Mouse (Mus musculus) embryonic facial prominence, embryonic 12.5 days (tissue): Measurements from ENCODE around the gene Spata25. TPM values are rescaled to one million over a fixed set of nuclear protein-coding genes. Genes with fewer than 3 reads are reported as not detected.

Source experiments
- ATAC-seq: fragments of 200-750 bp; cut with Nextera tagmentation; 2 replicates; pipeline ENCODE4 v1.8.0; 2017; ENCODE audit not compliant: insufficient number of reproducible peaks, insufficient read depth, low FRiP score, low TSS enrichment
- H3K27ac ChIP-seq: fragments of 300-500 bp; sonication (generic); 2 replicates; pipeline ENCODE4 v1.5.1; 2016; ENCODE audit warnings: mild to moderate bottlenecking
- H3K27me3 ChIP-seq: fragments of 300-500 bp; sonication (generic); 2 replicates; pipeline ENCODE4 v1.6.1; 2016; ENCODE audit warnings: mild to moderate bottlenecking, moderate library complexity
- H3K36me3 ChIP-seq: fragments of 300-500 bp; sonication (generic); 2 replicates; pipeline ENCODE4 v1.6.1; 2016; ENCODE audit warnings: mild to moderate bottlenecking
- H3K4me1 ChIP-seq: fragments of 300-500 bp; sonication (generic); 2 replicates; pipeline ENCODE4 v1.6.1; 2016
- H3K4me2 ChIP-seq: fragments of 300-500 bp; sonication (generic); replicated peaks from 2 replicates; pipeline ENCODE4 v1.6.1; 2016; ENCODE audit warnings: mild to moderate bottlenecking, moderate library complexity
- H3K4me3 ChIP-seq: fragments of 300-500 bp; sonication (generic); 2 replicates; pipeline ENCODE4 v1.5.1; 2016; ENCODE audit warnings: mild to moderate bottlenecking
- H3K9ac ChIP-seq: fragments of 300-500 bp; sonication (generic); 2 replicates; pipeline ENCODE4 v1.6.1; 2016; ENCODE audit warnings: mild to moderate bottlenecking, moderate library complexity
- H3K9me3 ChIP-seq: fragments of 300-500 bp; sonication (generic); 2 replicates; pipeline ENCODE4 v1.6.1; 2016; ENCODE audit warnings: mild to moderate bottlenecking, moderate library complexity
- WGBS: fragments of 180-500 bp; shearing (Covaris S2); methylation state at CpG from one replicate; pipeline ENCODE4 v1.1.7; 2016; 5-methylcytosine and 5-hydroxymethylcytosine counted together
- polyA plus RNA-seq: library from polyadenylated mRNA; unstranded; fragments of >200 nt; fragmentation: Nextera tagmentation; extraction: Ambion mirVana; gene quantifications from 2 replicates; pipeline ENCODE4 v1.2.1, GENCODE M21; 2016

Spata25 gene
- polyA plus RNA-seq, 1 experiment from 2014 or later: 0.22 TPM

DNA sequence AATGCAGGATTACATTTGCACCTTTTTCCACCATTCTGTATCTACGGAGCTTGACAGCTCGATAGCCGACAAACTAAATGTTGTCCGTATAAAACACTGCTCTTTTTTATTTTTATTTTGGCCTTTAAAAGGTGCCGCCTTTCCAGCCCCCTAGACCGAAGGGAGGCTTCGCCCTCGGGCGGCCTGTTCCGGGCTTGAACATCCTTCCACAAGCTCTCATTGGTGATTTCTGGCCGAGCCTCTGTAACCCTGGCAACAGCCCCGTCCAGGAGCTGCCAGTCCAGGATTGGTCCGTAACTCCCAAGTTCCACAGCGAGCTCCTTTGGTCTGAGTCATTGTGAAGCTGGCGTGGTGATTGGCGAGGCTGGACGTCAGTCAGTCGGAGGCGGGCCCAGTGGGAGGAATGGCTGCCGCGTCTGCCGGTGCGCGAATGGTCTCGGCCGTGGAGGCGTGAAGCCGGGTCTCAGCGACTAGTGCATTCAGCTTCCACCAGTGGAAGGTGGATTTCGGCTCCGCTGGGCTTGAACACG lies 5.6 kb downstream of the Spata25 start, which contains the start of gene Zswim1:
Zswim1 (plus strand) TSS at position 51 of the 530 bp plus-strand sequence.
- H3K9ac ChIP-seq: peak within 1 kb of the TSS; percentile 61
- H3K4me2 ChIP-seq: peak within 1 kb of the TSS; percentile 52
- H3K36me3 ChIP-seq: peaks cover 41% of the 10 kb centered on the region
- H3K4me1 ChIP-seq: peaks cover 8% of the 10 kb centered on the region; the same call in 1 of the 2 replicates
- no peaks in the 10 kb centered on the region for H3K27me3 ChIP-seq
- H3K27ac ChIP-seq: peak within 1 kb of the TSS; percentile 84
- ATAC-seq: peak; percentile 99
- H3K9me3 ChIP-seq: no peaks in the 10 kb centered on the region
- H3K4me3 ChIP-seq: peak within 1 kb of the TSS; percentile 71
- WGBS: 1% methylated on average over 32 of the region's 32 CpGs

DNA sequence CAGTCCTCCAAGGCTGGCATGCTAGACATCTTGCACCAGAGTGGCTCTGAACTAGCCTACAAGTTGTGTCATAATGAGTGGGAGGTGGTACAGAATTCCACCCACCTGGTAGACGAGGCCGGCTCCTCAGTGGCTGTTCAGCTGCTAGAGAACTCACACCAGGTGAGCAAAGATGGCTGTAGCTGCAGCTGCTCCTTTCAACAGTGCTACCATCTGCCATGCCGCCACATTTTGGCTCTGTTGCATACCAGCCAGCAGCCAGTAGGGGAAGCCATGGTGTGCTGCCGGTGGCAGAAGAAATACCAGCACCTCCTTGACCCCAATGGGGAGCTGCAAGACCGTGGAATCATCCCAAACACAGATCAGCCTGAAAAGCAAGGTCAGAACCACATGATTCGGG lies 7.3 kb downstream of the Spata25 start:
- Histone ChIP-seq H3K27ac (no peak overlapping the region), H3K4me2 (no peak overlapping the region), H3K36me3 (peaks cover 25% of the 10 kb centered on the region), H3K4me1 (peaks cover 11% of the 10 kb centered on the region; the same call in 1 of the 2 replicates), H3K9me3 (no peaks in the 10 kb centered on the region), H3K9ac (no peak overlapping the region), H3K4me3 (no peak overlapping the region), H3K27me3 (no peaks in the 10 kb centered on the region)
- ATAC-seq: no peak
- 90% methylated on average over 6 of the region's 6 CpGs for WGBS

DNA sequence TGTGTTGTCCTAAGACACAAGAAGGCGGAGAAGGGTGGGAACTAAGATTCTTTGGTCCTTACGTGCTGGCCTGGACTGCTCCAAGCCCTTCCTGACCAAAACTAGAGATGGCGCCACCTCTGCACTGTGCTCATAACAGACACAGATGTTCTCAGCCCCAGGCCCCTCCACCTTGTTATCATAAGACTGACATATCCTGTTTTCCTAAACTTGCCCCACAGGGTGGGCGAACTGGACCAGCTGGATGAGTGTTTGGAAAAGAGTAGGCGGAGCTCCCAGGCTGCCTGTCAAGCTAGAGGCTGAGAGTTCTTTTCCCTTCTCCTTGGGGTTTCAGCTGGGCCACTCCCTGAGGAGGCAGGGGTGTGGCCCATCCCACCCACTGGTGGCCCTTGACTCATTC lies 10.6 kb downstream of the Spata25 start:
- Histone ChIP-seq H3K9me3 (no peaks in the 10 kb centered on the region), H3K27me3 (no peaks in the 10 kb centered on the region), H3K4me3 (no peak overlapping the region), H3K36me3 (0 out of 2 replicates have a peak, but pooled peaks cover 10% of the 10 kb centered on the region), H3K9ac (no peak overlapping the region), H3K4me1 (0 out of 2 replicates have a peak, but pooled peaks cover 4% of the 10 kb centered on the region), H3K4me2 (no peak overlapping the region), H3K27ac (no peak overlapping the region)
- ATAC-seq: no peak
- WGBS: 54% methylated on average over 5 of the region's 5 CpGs

DNA sequence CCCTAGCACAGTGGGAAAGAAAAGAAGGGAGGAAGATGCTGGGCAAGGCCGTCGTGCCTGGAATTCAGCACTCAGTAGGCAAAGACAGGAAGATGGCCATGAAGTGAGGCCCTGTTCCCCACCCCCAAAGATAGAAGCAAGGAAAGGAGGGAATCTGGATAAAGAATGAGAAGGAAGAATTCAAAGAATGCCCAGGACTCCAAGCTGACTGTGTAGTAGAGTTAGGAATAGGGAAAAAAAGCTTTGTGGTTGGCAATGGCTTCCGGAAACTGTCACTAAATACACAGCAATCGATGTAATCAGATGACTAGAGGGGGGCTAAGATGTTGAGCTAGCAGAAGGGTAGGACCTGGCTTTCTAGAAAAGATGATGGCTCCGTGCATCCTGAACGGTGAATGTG lies 11.1 kb downstream of the Spata25 start:
- 85% methylated on average over 6 of the region's 6 CpGs for WGBS
- H3K4me2 ChIP-seq: no peak overlapping the region
- no peak overlapping the region for H3K4me3 ChIP-seq
- no peaks in the 10 kb centered on the region for H3K9me3 ChIP-seq
- H3K27me3 ChIP-seq: no peaks in the 10 kb centered on the region
- 0 out of 2 replicates have a peak, but pooled peaks cover 4% of the 10 kb centered on the region for H3K4me1 ChIP-seq
- H3K27ac ChIP-seq: no peak overlapping the region
- ATAC-seq: no peak
- 0 out of 2 replicates have a peak, but pooled peaks cover 10% of the 10 kb centered on the region for H3K36me3 ChIP-seq
- no peak overlapping the region for H3K9ac ChIP-seq

DNA sequence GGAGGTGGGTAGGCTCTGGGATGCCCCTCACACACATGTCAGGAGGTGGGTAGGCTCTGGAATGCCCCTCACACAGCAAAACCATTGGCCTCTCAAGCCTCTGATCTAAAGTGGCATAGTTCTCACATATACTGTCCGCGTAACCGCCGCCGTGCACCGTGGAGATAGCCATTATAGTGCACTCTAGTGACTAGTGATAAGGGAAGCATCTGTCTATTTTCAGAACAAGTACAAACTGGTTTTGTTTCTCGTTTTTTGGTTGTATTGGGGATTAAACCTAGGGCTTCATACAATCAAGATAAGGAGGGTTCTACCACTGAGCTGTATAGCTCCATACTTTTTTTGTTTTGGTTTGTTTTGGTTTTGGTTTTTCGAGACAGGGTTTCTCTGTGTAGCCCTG lies 12.5 kb downstream of the Spata25 start:
- Histone ChIP-seq H3K27ac (no peak overlapping the region), H3K4me3 (no peak overlapping the region), H3K9me3 (no peaks in the 10 kb centered on the region), H3K4me2 (no peak overlapping the region), H3K4me1 (0 out of 2 replicates have a peak, but pooled peaks cover 4% of the 10 kb centered on the region), H3K36me3 (0 out of 2 replicates have a peak, but pooled peaks cover 4% of the 10 kb centered on the region), H3K9ac (no peak overlapping the region), H3K27me3 (no peaks in the 10 kb centered on the region)
- WGBS: 91% methylated on average over 8 of the region's 8 CpGs
- ATAC-seq: no peak

DNA sequence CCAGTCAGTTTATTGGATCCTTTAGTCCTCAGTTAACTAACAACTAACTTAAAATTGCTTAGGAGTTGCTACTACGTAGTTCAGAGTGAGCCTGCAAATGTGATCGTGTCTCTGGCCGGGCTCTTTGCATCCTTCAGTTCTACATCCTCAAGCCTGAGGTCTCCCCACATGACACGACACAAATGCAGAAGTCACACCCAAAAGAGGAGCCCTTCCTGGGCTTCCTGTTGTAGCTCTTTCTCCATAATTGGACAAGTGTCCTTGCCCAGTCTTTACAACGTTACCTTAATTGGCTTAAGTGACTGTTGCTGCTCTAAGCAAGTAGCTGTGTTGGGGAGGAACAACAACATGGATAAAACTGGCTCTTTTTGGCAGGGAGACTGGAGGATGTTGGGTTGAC lies 13.0 kb downstream of the Spata25 start:
- H3K4me3 ChIP-seq: no peak overlapping the region
- ATAC-seq: no peak
- no peak overlapping the region for H3K27ac ChIP-seq
- 90% methylated on average over 5 of the region's 5 CpGs for WGBS
- H3K27me3 ChIP-seq: no peaks in the 10 kb centered on the region
- H3K9me3 ChIP-seq: no peaks in the 10 kb centered on the region
- 0 out of 2 replicates have a peak, but pooled peaks cover 4% of the 10 kb centered on the region for H3K4me1 ChIP-seq
- 0 out of 2 replicates have a peak, but pooled peaks cover 2% of the 10 kb centered on the region for H3K36me3 ChIP-seq
- H3K9ac ChIP-seq: no peak overlapping the region
- H3K4me2 ChIP-seq: no peak overlapping the region

DNA sequence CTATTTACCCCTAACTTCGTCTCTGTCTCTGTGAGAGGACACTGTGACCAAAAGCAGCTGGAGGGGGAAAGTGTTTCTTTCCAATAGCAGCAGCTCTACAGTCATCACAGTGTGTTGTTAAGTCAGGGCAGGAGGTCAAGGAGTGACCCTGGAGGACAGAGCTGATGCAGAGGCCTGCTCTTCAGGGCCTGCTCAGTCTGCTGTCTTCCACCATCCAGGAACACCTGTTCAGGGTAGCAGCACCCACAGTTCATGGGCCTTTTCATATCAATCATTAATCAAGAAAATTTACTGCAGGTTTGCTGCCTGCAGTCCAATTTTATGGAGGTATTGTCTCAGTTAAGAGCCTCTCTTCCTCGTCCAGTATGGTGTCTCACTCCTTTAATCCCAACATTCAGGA lies 14.8 kb downstream of the Spata25 start:
- Histone ChIP-seq H3K4me3 (no peak overlapping the region), H3K27me3 (no peaks in the 10 kb centered on the region), H3K9me3 (no peaks in the 10 kb centered on the region), H3K36me3 (peaks cover 7% of the 10 kb centered on the region; the same call in 1 of the 2 replicates), H3K4me1 (0 out of 2 replicates have a peak, but pooled peaks cover 4% of the 10 kb centered on the region), H3K9ac (no peak overlapping the region), H3K4me2 (no peak overlapping the region), H3K27ac (no peak overlapping the region)
- ATAC-seq: no peak
- 72% methylated on average over 2 of the region's 2 CpGs for WGBS

DNA sequence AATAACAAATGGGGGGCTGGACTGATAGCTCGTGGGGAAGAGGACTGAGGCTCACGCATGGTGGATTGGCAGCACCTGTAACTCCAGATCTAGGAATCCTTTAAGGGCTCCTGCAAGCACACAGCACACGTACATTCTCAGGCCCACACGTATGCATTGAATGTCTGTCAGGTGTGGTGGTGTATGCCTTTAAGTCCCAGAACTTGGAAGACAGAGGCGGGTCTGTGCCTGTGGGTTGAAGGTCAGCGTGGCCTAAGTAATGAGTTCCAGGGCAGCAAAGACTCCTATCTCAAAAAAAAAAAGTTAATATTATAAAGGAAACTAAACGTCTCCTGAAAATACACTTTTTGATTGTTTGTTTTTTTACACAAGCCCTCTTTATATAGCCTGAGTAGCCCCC lies 21.7 kb downstream of the Spata25 start:
- no peak for ATAC-seq
- H3K27me3 ChIP-seq: no peaks in the 10 kb centered on the region

DNA sequence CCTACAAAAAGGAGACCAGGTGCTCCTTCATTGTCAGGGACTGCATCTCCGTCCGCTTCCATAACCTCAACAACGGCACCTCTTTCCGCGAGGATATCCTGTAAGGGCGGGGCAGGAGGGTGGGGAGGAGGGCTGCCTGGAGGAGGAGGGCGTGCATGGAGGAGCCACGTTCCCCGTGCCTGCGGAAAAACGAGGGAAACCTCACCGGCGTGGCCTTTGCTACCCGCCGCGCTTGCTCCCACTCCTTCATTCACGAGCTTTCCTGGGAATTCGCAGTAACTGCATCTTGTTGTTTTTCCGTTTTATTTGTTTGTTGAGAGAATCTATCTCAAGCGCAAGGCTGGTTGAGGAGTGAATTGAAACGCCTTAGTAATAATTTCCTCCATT lies 23.0 kb downstream of the Spata25 start:
- Histone ChIP-seq H3K27ac (peak overlapping the region; percentile 75), H3K27me3 (no peaks in the 10 kb centered on the region), H3K4me2 (peak overlapping the region; percentile 86), H3K36me3 (peaks cover 21% of the 10 kb centered on the region), H3K9me3 (no peaks in the 10 kb centered on the region), H3K9ac (peak overlapping the region; percentile 63), H3K4me3 (peak overlapping the region; percentile 70), H3K4me1 (peaks cover 13% of the 10 kb centered on the region; the same call in 1 of the 2 replicates)
- WGBS: 2% methylated on average over 21 of the region's 21 CpGs
- peak; percentile 32 for ATAC-seq

More for the DNA sequence above, 21.7 kb downstream of the Spata25 start:
- no peak overlapping the region for H3K4me2 ChIP-seq
- H3K4me3 ChIP-seq: no peak overlapping the region
- H3K27ac ChIP-seq: no peak overlapping the region
- WGBS: 69% methylated on average over 7 of the region's 7 CpGs
- no peak overlapping the region for H3K9ac ChIP-seq
- peaks cover 13% of the 10 kb centered on the region for H3K36me3 ChIP-seq
- peaks cover 13% of the 10 kb centered on the region; the same call in 1 of the 2 replicates for H3K4me1 ChIP-seq
- no peaks in the 10 kb centered on the region for H3K9me3 ChIP-seq

DNA sequence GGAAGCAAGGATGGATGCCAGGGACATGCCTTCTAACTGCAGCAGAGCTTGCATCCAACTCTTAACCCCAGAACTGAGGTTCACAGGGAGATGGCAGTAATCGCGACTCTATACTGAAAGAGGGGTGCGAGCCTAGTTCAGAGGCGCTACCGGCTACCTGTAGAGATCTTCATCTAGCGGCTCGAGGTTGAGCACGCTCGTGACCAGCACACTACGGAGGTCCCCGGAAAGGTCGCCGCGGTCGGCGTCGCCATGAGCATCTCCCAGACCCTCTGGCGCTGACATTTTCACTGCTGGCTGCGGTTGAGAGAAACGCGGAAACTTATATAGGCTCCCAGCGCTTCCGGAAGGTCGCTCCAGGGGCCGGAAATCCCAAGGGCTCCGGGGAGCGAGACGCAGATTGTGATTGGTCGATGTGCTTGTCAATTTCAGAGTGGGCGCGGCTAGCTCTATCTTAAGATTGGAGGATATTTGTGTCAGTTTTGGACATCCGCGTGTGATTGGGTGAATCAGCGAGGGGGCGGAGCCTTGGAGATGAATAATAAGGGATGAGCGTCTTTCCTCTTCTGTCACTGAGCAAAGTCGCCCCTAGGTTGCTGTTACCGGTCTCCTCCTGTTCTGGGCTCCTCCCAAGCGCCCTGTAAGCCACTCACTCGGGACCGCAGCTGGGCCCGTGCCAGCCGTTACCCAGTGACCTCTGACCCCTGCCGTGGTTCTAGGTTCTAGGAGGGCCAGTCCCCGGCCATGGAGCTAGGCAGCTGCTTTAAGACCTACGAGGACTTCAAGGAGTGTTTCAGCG lies 23.6 kb downstream of the Spata25 start, which contains the start of the genes Acot8 and Zswim3:
Acot8 (minus strand) TSS at position 350 of the 799 bp plus-strand sequence.
Zswim3 (plus strand) TSS at position 566 of the 799 bp plus-strand sequence.
- Histone ChIP-seq H3K4me1 (peaks cover 13% of the 10 kb centered on the region; the same call in 1 of the 2 replicates), H3K4me3 (peak within 1 kb of the TSS; percentile 70), H3K4me2 (peak within 1 kb of the TSS; percentile 86), H3K9ac (peak within 1 kb of the TSS; percentile 76), H3K27me3 (no peaks in the 10 kb centered on the region), H3K36me3 (peaks cover 25% of the 10 kb centered on the region), H3K27ac (peak within 1 kb of the TSS; percentile 78), H3K9me3 (no peaks in the 10 kb centered on the region)
- peak; percentile 94 for ATAC-seq
- under 1% methylated on average over 47 of the region's 47 CpGs for WGBS

DNA sequence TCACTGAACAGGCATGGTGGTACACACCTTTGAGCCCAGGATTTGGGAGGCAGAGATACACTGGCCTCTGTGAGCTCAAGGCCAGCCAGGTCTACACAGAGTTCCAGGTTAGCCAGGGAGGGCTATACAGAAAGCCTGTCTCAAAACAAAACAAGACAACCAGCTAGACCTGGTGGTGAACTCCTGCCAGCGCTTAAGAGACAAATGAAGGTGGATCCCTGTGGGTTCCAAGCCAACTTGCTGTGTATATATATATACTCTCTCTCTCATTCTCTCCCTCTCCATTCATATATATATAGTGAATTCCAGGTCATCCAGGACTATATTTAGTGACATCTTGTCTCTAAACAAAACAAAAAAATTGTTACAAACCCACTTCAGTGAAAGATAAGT lies 24.4 kb downstream of the Spata25 start:
- ATAC-seq: no peak
- H3K9ac ChIP-seq: peak overlapping the region; percentile 76
- peak overlapping the region; percentile 76 for H3K4me2 ChIP-seq
- no peak overlapping the region; the same call in 1 of the 2 replicates for H3K27ac ChIP-seq
- H3K27me3 ChIP-seq: no peaks in the 10 kb centered on the region
- no peaks in the 10 kb centered on the region for H3K9me3 ChIP-seq
- H3K4me3 ChIP-seq: peak overlapping the region; percentile 70
- peaks cover 13% of the 10 kb centered on the region; the same call in 1 of the 2 replicates for H3K4me1 ChIP-seq
- peaks cover 30% of the 10 kb centered on the region for H3K36me3 ChIP-seq
- WGBS: 57% methylated on average over 1 of the region's 1 CpGs
